Mouse (Mus musculus): ENCODE results near the gene Tac1. TPM values are rescaled to one million over a fixed set of nuclear protein-coding genes. Genes with fewer than 3 reads are reported as not detected.
"Not testable (repeated sequence)": the region's sequence is repeated elsewhere in the genome, so short reads cannot be mapped to it uniquely, and the experiment has no call there.

Gene Tac1
- polyA plus RNA-seq, 1 experiment from 2014 or later, result 12.0 TPM

DNA sequence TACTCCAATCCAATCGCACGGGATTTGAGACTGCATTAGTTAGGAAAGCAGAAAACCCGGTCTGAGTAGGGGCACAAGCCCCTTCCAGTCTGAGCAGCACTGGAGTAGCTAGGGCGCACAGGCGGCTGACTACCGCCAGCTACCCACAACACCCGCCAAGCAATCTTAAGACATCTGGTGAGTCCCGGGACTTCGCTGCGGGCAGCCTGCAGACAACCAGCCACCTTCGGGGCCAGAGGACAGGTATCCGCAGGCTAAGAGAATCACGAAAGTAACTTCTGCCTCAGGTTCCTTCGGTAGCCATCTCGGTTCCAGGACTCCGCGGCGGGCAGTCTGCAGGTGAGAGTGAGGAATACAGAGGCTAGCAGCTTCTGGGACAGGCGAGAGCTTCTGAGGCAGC is 59.0 kb downstream of the Tac1 start:
- H3K9me3 ChIP-seq; H3K4me2 ChIP-seq (replicated peaks); H3K4me1 ChIP-seq (replicated peaks); H3K36me3 ChIP-seq; H3K27ac ChIP-seq; H3K9ac ChIP-seq; ATAC-seq; H3K4me3 ChIP-seq (replicated peaks); H3K27me3 ChIP-seq (replicated peaks): not testable (repeated sequence)
- 88% methylated on average over 19 of the region's 19 CpGs for WGBS

Other genes starting within 250 kb of the Tac1 start
- 114 and 122 TPM in 2 replicates for gene Asns, start 138.4 kb downstream of the Tac1 start, polyA plus RNA-seq (2015; fragmentation: Nextera tagmentation; extraction: Ambion mirVana)

All from intestine, embryonic 15.5 days (tissue).